In genomic region chr5:135187349-135188213, GRCm38 (mm10) we compare ENCODE assay signal across 8 mouse cellular contexts. TPM values are rescaled to one million over a fixed set of nuclear protein-coding genes. Genes with fewer than 3 reads are reported as not detected.
DNase-seq lines count a peak whose midpoint lies in the region; ATAC-seq lines count a peak whose summit lies in the region.

No protein-coding gene starts in this region.

- peak overlapping the region; percentile 96 for H3K9ac ChIP-seq in embryonic facial prominence, embryonic 15.5 days
- peak overlapping the region; percentile 99 for H3K9ac ChIP-seq in heart, embryonic 12.5 days

- ATAC-seq in embryonic facial prominence, embryonic 15.5 days (ENCODE audit: insufficient number of reproducible peaks, low FRiP score, low TSS enrichment, low read depth) = peak; percentile 62
- ATAC-seq in heart, embryonic 12.5 days (ENCODE audit: insufficient number of reproducible peaks, low FRiP score) = peak; percentile 75
- peak; percentile 20 for ATAC-seq in megakaryocyte, adult 5-6 weeks (ENCODE audit: poor library complexity, severe bottlenecking)

- no peaks in the 10 kb centered on the region for H3K9me3 ChIP-seq in embryonic facial prominence, embryonic 15.5 days (replicated peaks)
- H3K9me3 ChIP-seq in heart, embryonic 12.5 days (replicated peaks) = no peaks in the 10 kb centered on the region

- peak overlapping the region; percentile 67 for H3K4me2 ChIP-seq in embryonic facial prominence, embryonic 15.5 days (replicated peaks)
- H3K4me2 ChIP-seq in heart, embryonic 12.5 days = peak overlapping the region; percentile 70

- peak overlapping the region; percentile 95 for H3K27ac ChIP-seq in embryonic facial prominence, embryonic 15.5 days (replicated peaks)
- H3K27ac ChIP-seq in heart, embryonic 12.5 days (ENCODE audit: poor library complexity, severe bottlenecking) = peak overlapping the region; percentile 97

- H3K36me3 ChIP-seq in embryonic facial prominence, embryonic 15.5 days = peaks cover 4% of the 10 kb centered on the region; the same call in 1 of the 2 replicates
- H3K36me3 ChIP-seq in heart, embryonic 12.5 days = peaks cover 18% of the 10 kb centered on the region

- no peaks in the 10 kb centered on the region for H3K27me3 ChIP-seq in embryonic facial prominence, embryonic 15.5 days
- no peaks in the 10 kb centered on the region for H3K27me3 ChIP-seq in heart, embryonic 12.5 days (replicated peaks)

- under 1% methylated on average over 98 of the region's 102 CpGs for WGBS in embryonic facial prominence, embryonic 15.5 days
- WGBS in heart, embryonic 12.5 days = under 1% methylated on average over 93 of the region's 102 CpGs

- peak; percentile 32 for DNase-seq in embryo, embryonic 10 days (ENCODE audit: low spot score)
- no peak for DNase-seq in embryo, embryonic 10.5 days (ENCODE audit: low spot score)
- peak; percentile 72 for DNase-seq in adrenal gland, adult 2 months
- DNase-seq in kidney, postnatal 36 days = peak; percentile 12 to 92
- peak; percentile 43 to 81 for DNase-seq in spleen, postnatal 4 days (ENCODE audit: low spot score in 2 of 2)

- peak overlapping the region; percentile 69 for H3K4me3 ChIP-seq in embryonic facial prominence, embryonic 15.5 days (replicated peaks)
- H3K4me3 ChIP-seq in heart, embryonic 12.5 days = peak overlapping the region; percentile 99

- H3K4me1 ChIP-seq in embryonic facial prominence, embryonic 15.5 days = peaks cover 20% of the 10 kb centered on the region
- H3K4me1 ChIP-seq in heart, embryonic 12.5 days (replicated peaks) = peaks cover 25% of the 10 kb centered on the region

RNA-seq across cellular contexts. Expression of gene Baz1b, which starts 0.5 kb away (rescaled TPM):
- total RNA-seq in adrenal gland, adult 2 months (2021) = 10 to 100 TPM; 70.8 to 78.3 TPM
- polyA plus RNA-seq in adrenal gland, adult 2 months (2012; rRNA removed) = 26.8 and 30.8 TPM in 2 replicates
- polyA plus RNA-seq in embryonic facial prominence, embryonic 15.5 days (2015; fragmentation: Nextera tagmentation; extraction: Ambion mirVana) = 36.2 and 42.4 TPM in 2 replicates
- 37.2 and 38.4 TPM in 2 replicates for polyA plus RNA-seq in heart, embryonic 12.5 days (2016; fragmentation: Nextera tagmentation; extraction: Ambion mirVana)
- total RNA-seq in megakaryocyte, adult 5-6 weeks (2015) = 66.1 and 71.1 TPM in 2 replicates
- total RNA-seq in megakaryocyte, adult 5-6 weeks (2017) = 129 and 134 TPM in 2 replicates

RNA-seq across cellular contexts. Expression of gene Bcl7b, which starts 19.5 kb away (rescaled TPM):
- total RNA-seq in adrenal gland, adult 2 months (2021) = 10 to 100 TPM; 77.9 to 95.3 TPM
- 52.4 and 79.9 TPM in 2 replicates for polyA plus RNA-seq in adrenal gland, adult 2 months (2012; rRNA removed)
- polyA plus RNA-seq in embryonic facial prominence, embryonic 15.5 days (2015; fragmentation: Nextera tagmentation; extraction: Ambion mirVana) = 48.9 and 51.2 TPM in 2 replicates
- polyA plus RNA-seq in heart, embryonic 12.5 days (2016; fragmentation: Nextera tagmentation; extraction: Ambion mirVana) = 34.2 and 38.2 TPM in 2 replicates
- 23.5 and 46.6 TPM in 2 replicates for total RNA-seq in megakaryocyte, adult 5-6 weeks (2015)
- 27.4 and 38.8 TPM in 2 replicates for total RNA-seq in megakaryocyte, adult 5-6 weeks (2017)

RNA-seq across cellular contexts. Expression of gene Tbl2, which starts 38.1 kb away (rescaled TPM):
- total RNA-seq in adrenal gland, adult 2 months (2021) = 10 to 100 TPM; 22.7 to 35.9 TPM
- polyA plus RNA-seq in adrenal gland, adult 2 months (2012; rRNA removed) = 8.7 and 9.2 TPM in 2 replicates
- 25.9 and 28.3 TPM in 2 replicates for polyA plus RNA-seq in embryonic facial prominence, embryonic 15.5 days (2015; fragmentation: Nextera tagmentation; extraction: Ambion mirVana)
- 26.8 and 27.2 TPM in 2 replicates for polyA plus RNA-seq in heart, embryonic 12.5 days (2016; fragmentation: Nextera tagmentation; extraction: Ambion mirVana)
- total RNA-seq in megakaryocyte, adult 5-6 weeks (2015) = 5.5 and 5.7 TPM in 2 replicates
- 12.6 and 15.0 TPM in 2 replicates for total RNA-seq in megakaryocyte, adult 5-6 weeks (2017)

Comparison
In these comparisons a context has a peak if more than half of its experiments do, and no peak if none do; other contexts are left out.
1. ATAC-seq: peak in every context shown above with its lines; median percentile 75 in heart, embryonic 12.5 days; 62 in embryonic facial prominence, embryonic 15.5 days; 20 in megakaryocyte, adult 5-6 weeks.